Mouse (Mus musculus): ENCODE results near the gene Tmem101.

DNA sequence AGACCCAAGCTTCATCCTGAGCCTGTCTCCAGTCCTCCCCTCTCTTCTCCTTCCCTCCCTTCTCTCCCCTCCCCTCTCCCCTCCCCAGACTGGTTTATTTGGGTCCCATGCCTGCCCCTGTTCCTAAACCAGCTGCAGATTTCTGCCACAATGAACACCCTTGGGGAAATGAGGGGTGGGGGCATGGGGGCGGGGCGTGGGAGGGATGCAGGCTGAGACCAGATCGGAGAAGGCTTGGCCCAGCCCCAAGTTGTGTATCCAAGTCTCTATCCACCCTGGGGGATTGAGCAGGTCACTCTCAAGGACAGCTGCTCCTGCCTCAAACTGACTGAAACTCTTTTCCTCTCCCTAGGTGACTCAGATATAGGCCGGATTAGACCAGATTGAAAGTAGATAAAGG, 21.7 kb downstream of the Tmem101 start:
- TF ChIP-seq CTCF (IDR thresholded peaks at IDR 0.05; ENCODE audit: extremely low read depth, insufficient read length, insufficient replicate concordance, low read depth, low read length) (no peak), POLR2A (IDR thresholded peaks at IDR 0.05; ENCODE audit: low read depth, low read length) (no peak)
